Mouse (Mus musculus) gastrocnemius, adult 8-10 months (tissue): ENCODE measurements around the gene Dnajc12. TPM values are rescaled to one million over a fixed set of nuclear protein-coding genes. Genes with fewer than 3 reads are reported as not detected.
A peak's percentile ranks its signal among the peaks of the same experiment; 100 is the strongest.
"Not testable (repeated sequence)": the region's sequence is repeated elsewhere in the genome, so short reads cannot be mapped to it uniquely, and the experiment has no call there.

ENCODE experiments used
- DNase-seq, 2 experiments: peaks; one replicate each; pipeline ENCODE4 v3.0.0; 2022; ENCODE audit warnings: low spot score in 2 of 2
- total RNA-seq, 4 experiments: library from RNA; stranded (reverse); gene quantifications; 2 replicates each; pipeline ENCODE4 v1.2.4; 2022

Dnajc12 gene
- 10 to 100 TPM; 21.3 to 22.7 (median 22.6) TPM for total RNA-seq

- DNase-seq = peak; percentile 49 to 67
Measured at GRCm38 (mm10) chr10:63382372-63383279, at the start of gene Dnajc12. TSS of gene Dnajc12 (plus strand) at chr10:63382443.

- DNase-seq = no peak
Measured at GRCm38 (mm10) chr10:63336901-63337300, 45.3 kb upstream of the Dnajc12 start.

- no peak for DNase-seq
Measured at GRCm38 (mm10) chr10:63337326-63337725, 44.9 kb upstream of the Dnajc12 start.

- peak; percentile 7 to 46 for DNase-seq
Measured at GRCm38 (mm10) chr10:63337951-63338836, 44.0 kb upstream of the Dnajc12 start.

GRCm38 (mm10) chr10:63338914-63339643 is 43.2 kb upstream of the Dnajc12 start:
- DNase-seq = peak; percentile 80 to 90

GRCm38 (mm10) chr10:63341351-63341750 is 40.9 kb upstream of the Dnajc12 start:
- no peak for DNase-seq

GRCm38 (mm10) chr10:63344751-63345150 is 37.5 kb upstream of the Dnajc12 start:
- DNase-seq = no peak

- DNase-seq = no peak
Measured at GRCm38 (mm10) chr10:63348291-63348690, 34.0 kb upstream of the Dnajc12 start.

GRCm38 (mm10) chr10:63350666-63351065 is 31.6 kb upstream of the Dnajc12 start:
- no peak for DNase-seq

- not testable (repeated sequence) for DNase-seq
Measured at GRCm38 (mm10) chr10:63351099-63351498, 31.1 kb upstream of the Dnajc12 start.

GRCm38 (mm10) chr10:63352111-63352510 is 30.1 kb upstream of the Dnajc12 start:
- no peak for DNase-seq

GRCm38 (mm10) chr10:63360502-63360901 is 21.7 kb upstream of the Dnajc12 start:
- no peak for DNase-seq

- no peak for DNase-seq
Measured at GRCm38 (mm10) chr10:63365918-63366455, 16.3 kb upstream of the Dnajc12 start.

- DNase-seq = no peak
Measured at GRCm38 (mm10) chr10:63367386-63367785, 14.9 kb upstream of the Dnajc12 start.

- DNase-seq = no peak
Measured at GRCm38 (mm10) chr10:63368041-63368440, 14.2 kb upstream of the Dnajc12 start.

- no peak for DNase-seq
Measured at GRCm38 (mm10) chr10:63376303-63376702, 5.9 kb upstream of the Dnajc12 start.

GRCm38 (mm10) chr10:63377468-63377867 is 4.8 kb upstream of the Dnajc12 start:
- DNase-seq = peak; percentile 24 to 50

GRCm38 (mm10) chr10:63378948-63379680 is 3.1 kb upstream of the Dnajc12 start:
- DNase-seq = no peak

GRCm38 (mm10) chr10:63381498-63382280 is 554 bp upstream of the Dnajc12 start, which contains the start of gene Sirt1:
TSS of gene Sirt1 (minus strand) at chr10:63381704.
- DNase-seq = no peak
